36 mouse cellular contexts compared by ENCODE assay signal in genomic region chr9:20749213-20749612, GRCm38 (mm10). TPM values are rescaled to one million over a fixed set of nuclear protein-coding genes. Genes with fewer than 3 reads are reported as not detected.
"Had no signal": no experiment of that assay in that cellular context is flagged by ENCODE, and none has a peak within 500 bp of the region (broad histone marks: within the 10 kb centered on the region; RNA-seq: fewer than 3 reads in every experiment).

No protein-coding gene starts in this region.

- H3K4me2 ChIP-seq: heart, embryonic 11.5 days; heart, embryonic 12.5 days; heart, embryonic 13.5 days; heart, embryonic 15.5 days; hindbrain, embryonic 12.5 days; hindbrain, embryonic 13.5 days; hindbrain, embryonic 14.5 days; hindbrain, embryonic 15.5 days; intestine, embryonic 15.5 days; kidney, embryonic 15.5 days had no signal

- H3K27ac ChIP-seq: heart, embryonic 10.5 days; heart, embryonic 13.5 days; heart, embryonic 15.5 days; hindbrain, embryonic 12.5 days; hindbrain, embryonic 13.5 days; hindbrain, embryonic 14.5 days; hindbrain, embryonic 15.5 days; hindbrain, postnatal 0 days; intestine, embryonic 15.5 days; kidney, embryonic 15.5 days; kidney, postnatal 0 days; layer of hippocampus, adult 2 months had no signal

- H3K36me3 ChIP-seq: heart, embryonic 10.5 days; heart, embryonic 12.5 days; heart, embryonic 13.5 days; heart, embryonic 15.5 days; hindbrain, embryonic 10.5 days; hindbrain, embryonic 12.5 days; hindbrain, embryonic 13.5 days; hindbrain, embryonic 15.5 days; intestine, embryonic 15.5 days; kidney, embryonic 15.5 days had no signal

- H3K27me3 ChIP-seq: hindbrain, embryonic 15.5 days had no signal

- H3K4me3 ChIP-seq: heart, embryonic 10.5 days; heart, embryonic 12.5 days; heart, embryonic 13.5 days; heart, embryonic 15.5 days; hindbrain, embryonic 10.5 days; hindbrain, embryonic 12.5 days; hindbrain, embryonic 13.5 days; hindbrain, embryonic 15.5 days; intestine, embryonic 15.5 days; kidney, embryonic 15.5 days; layer of hippocampus, adult 2 months had no signal

- H3K9ac ChIP-seq: heart, embryonic 12.5 days; heart, embryonic 13.5 days; heart, embryonic 15.5 days; hindbrain, embryonic 12.5 days; hindbrain, embryonic 13.5 days; hindbrain, embryonic 14.5 days; hindbrain, embryonic 15.5 days; intestine, embryonic 15.5 days; kidney, embryonic 15.5 days had no signal

- H3K9me3 ChIP-seq: heart, embryonic 10.5 days; heart, embryonic 12.5 days; heart, embryonic 13.5 days; heart, embryonic 15.5 days; hindbrain, embryonic 12.5 days; hindbrain, embryonic 13.5 days; hindbrain, embryonic 15.5 days; intestine, embryonic 15.5 days; kidney, embryonic 15.5 days had no signal

- ATAC-seq: hindbrain, embryonic 16.5 days; hindbrain, postnatal 0 days; inflammation-experienced regulatory T-cells, adult 6 months; intestine, embryonic 15.5 days; intestine, embryonic 16.5 days; intestine, postnatal 0 days had no signal

- DNase-seq: heart, postnatal 10 days; heart, postnatal 14 days; heart, postnatal 36 days; heart, postnatal 4 days; kidney, adult 11 months; kidney, adult 18-20 months; kidney, adult 2 months; kidney, adult 8-10 months; kidney, adult 9 months; kidney, postnatal 10 days; kidney, postnatal 14 days; kidney, postnatal 25 days; kidney, postnatal 36 days; kidney, postnatal 4 days; layer of hippocampus, adult 9-11 months; layer of hippocampus, postnatal 36 days had no signal

RNA-seq across cellular contexts. Expression of gene Olfm2, which starts 3.1 kb away (rescaled TPM):
- total RNA-seq: hematopoietic stem cell, adult 5-6 weeks had no signal
